Mouse (Mus musculus): Measurements from ENCODE around the gene E030030I06Rik. TPM values are rescaled to one million over a fixed set of nuclear protein-coding genes. Genes with fewer than 3 reads are reported as not detected.
"Not testable (repeated sequence)": the region's sequence is repeated elsewhere in the genome, so short reads cannot be mapped to it uniquely, and the experiment has no call there.

Gene E030030I06Rik
- total RNA-seq, 4 experiments from 2014 or later: 0.57 to 2.1 (median 0.61) TPM; not detected in 1

DNA sequence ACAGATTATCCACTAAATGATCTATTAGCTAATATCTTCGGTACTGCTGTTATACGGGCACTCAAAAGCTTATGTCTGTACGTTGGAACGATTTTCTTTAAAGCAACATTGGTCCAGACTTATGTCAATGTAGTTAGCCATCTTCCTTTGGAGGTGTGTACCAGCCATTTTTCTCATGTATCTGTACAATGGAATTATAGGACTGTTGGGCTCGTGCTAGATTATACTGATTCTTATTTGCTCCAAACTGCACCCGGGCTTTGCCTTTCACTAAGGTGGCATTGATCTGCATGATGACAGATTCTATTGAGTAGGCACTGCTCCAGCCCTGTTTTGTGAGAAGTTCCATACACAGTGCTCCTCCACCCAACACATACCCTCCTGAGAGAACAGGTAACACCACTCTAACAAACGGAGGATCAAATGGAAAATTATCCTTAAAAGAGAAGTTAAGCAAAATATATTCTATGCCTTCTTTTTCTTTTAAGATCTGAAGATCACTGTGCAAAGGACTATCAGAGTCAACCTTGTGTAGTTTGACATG is 4.1 kb upstream of the E030030I06Rik start:
- not testable (repeated sequence) for DNase-seq (ENCODE audit: low spot score in 2 of 2)

DNA sequence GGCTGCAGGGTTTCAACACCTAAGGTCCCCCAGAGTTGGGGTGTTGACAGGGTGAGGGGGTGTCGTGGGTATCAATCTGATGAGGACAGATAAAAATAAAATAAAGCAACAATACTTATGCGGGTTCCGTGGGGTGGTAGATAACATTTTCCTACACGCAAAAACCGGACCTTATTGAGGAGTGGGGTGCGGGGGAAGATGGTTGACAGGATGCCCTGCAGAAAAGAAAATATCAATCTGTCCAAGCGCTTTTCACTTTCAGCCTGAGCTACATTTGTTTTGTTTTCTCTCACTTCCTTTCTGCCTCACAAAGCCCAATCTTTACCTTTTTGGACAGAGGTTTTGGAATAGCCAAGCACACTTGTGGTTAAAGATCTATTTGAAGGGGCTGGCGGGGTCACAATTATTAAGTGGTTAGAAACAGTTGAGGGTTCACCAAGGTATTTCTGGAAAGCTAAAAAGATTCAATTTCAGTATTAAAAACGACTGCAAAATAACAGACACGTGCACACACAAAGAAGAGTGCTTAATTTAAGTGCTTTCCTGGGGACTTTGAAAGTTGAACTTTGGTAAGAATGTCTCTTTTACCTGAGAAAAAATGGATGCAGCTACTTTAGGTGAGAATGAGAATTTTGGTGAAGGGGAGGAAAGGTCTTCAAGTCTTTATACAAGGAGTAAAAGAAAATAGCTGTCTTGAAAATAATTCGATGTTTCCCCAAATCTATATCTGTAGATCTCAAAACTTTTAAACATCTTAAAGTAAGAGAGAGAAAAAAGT is 3.0 kb upstream of the E030030I06Rik start:
- not testable (repeated sequence) for DNase-seq (ENCODE audit: low spot score in 2 of 2)

DNA sequence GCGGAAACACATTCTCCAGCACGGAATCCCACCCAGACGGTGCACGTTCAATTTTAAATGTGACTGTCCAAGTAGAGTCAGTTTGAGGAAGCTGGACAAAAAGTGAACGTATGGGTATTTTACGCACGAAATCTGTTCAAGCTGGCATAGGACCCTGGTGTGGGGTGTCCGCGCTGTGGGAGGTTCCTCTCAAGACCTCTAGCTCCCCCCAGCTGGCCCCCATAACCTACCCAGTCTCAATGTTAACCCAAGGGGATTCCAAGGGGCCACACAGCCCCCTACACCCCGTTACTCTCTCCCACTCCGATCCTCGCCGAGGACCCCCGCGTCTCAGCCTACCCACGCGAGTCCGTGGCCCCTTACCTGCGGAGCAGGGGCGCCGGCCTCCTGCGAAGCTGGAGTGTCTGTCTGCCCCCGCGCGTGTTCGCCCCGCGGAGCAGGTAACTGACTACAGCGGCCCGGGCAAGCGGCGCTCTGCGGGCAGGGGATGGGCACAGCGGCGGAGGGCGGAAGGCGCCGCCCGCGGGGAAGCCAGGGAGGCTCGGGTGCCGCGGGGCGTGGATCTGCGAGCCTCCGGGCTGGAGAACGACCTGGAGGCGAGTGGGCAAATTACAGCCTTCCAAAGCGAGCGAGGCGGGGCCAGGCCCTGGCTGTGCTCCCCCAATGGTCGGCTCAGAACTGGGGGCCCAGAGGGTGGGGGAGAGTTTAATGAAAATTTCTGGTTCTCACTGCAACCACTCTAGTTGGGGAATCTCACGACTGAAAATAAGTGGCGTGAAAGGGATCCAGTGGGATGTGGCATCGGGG is 2.2 kb upstream of the E030030I06Rik start:
- DNase-seq (ENCODE audit: low spot score in 2 of 2): not testable (repeated sequence)

DNA sequence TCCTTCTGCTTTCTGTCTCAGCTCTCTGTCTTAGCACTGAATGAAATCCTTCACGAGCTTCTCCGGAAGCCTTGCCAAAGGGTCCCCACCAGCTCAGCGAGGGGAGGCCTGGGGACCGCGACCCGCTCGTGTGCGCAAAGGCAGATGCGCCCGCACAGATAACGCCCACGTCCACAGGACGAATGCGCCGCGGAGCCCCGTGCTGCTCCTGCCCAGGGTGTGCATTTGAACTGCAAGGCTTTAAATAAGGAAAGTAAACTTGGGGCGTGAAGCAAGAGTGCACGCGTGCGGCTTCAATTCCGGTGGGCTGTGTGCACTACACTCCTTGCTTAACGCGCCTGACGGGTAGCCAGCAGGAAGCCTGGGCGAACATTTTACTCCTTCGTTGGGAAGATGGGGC is 1.5 kb upstream of the E030030I06Rik start:
- no peak for DNase-seq (ENCODE audit: low spot score in 2 of 2)

DNA sequence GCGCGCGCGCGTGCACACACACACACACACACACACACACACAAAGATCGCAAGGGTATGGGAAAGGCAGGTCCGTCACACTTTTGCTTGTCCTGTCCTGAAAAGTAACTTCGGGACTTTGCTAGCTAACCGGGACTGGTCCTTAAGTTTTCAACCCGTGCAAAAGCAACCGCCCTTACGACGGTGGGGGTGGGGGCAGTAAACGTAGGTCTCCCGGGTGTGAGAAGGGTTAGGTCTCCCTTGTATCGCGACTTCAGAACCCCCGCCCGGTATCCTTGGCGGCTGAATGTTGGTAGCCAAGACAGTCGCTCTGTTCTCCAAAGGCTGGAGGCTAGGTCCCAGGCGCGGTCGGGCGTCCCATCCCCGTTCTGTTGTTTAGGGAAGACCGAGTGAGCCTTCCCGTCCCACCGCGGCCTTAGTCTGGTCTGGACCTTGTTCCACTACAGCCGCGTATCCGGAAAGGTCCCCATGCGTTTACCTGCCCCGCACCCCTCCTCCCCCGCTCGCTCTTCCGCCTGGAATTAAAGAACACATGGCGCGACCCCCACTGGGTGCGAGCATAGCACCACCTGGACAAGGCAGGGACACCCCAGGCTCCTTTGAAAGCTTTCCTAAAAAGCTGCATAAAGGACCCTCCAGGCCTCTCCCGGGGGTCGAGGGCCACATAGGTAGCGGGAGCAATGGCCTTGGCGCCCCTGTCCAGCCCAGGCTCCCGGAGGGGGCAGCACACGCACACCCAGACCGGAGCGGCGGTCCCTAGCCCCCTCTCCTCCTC is 808 bp upstream of the E030030I06Rik start:
- no peak for DNase-seq (ENCODE audit: low spot score in 2 of 2)

DNA sequence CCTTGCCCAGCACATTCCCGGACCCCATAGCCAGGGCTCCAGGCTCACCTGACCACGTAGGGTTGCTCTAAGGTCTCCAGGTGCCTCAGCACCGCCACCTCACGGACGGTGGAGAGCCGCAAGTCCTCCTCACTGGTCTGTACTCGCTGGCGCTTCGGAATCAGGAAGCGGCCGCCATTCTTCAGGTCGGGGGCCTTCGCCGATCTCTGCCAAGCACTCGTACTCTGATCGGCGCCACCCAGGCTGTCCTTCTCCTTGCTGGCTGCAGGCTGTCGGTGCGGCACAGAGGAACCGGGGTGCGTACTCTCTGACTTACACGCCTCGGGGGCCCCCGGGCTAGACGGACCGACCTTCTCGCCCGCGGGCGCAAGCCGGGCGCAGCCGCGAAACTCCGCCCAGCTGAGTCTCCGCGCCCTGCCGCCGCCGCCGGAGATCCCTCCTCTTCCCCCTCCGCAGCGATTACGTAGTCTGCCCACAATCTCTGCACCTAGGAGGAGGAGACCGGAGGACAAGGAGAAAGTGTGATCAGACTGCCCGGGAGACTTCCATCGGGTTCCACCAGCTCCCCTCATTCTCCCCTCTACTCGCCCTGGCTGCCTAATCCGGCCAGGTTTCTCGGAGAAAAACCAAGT is 513 bp downstream of the E030030I06Rik start:
- DNase-seq (ENCODE audit: low spot score in 2 of 2): no peak

DNA sequence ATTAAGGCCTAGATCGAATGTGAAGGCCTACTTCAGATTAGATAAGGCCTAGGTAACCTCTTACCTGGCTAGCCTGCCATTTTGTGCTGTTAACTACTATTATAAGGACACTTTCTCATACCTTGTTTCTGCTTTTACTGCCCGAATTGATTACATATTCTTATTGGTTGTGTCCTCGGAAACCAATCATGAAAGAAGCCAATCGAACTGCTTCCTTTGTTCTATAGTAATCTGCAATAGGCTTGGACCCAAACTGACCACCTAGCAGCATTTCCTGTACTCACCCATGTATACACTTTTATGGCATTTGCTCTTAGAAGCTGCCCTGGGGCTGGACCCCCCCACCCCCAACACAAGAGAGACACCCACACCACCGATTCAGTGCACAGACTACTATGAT is 6.1 kb downstream of the E030030I06Rik start:
- DNase-seq (ENCODE audit: low spot score in 2 of 2): no peak

DNA sequence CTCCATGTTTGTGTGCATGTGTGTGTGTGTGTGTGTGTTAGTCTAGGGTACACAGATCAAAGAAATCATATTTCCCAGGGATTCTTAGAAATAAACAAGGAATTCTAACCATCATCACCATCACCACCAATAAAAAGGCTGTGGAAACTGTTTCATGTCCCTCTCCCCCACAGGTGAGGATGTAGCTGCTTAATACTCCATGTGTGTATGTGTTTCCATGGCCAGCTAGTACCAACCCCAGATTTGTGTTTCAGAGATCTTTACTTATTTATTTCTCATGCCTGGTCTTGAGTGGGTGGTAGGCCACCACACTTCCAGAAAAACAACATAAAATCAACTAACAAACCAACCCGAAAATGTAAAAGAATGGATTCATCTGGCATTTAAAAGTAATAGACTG is 6.9 kb downstream of the E030030I06Rik start:
- DNase-seq (ENCODE audit: low spot score in 2 of 2): not testable (repeated sequence)

DNA sequence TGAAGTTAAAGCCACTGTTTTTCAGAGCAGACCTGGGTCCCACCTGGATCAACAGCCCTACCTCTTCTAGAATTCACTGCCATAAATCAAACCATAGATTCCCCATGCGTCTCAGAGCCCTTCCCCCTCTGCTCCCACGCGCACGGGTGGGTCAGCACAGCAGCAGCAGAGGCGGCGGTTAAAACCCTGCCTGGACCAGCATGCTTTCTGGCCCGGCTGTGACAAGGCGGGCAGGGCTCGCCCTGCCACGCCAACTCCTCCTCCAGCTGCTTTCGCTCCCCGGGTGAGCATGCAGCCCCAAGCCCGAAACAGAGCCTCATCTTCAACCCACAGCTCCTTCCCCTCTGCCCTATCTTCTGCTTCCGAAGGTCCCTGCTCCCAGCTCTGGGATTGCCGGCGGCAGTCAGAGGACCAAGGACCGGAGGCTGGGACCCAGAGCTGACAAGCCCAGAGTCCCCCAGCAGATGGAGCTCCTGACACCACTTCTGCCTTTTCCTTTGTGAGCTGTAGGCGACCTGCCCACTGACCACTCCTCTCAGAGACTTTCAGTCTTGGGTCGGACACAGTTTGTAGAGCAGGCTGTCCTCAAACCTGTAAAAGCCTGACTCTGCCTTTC is 8.3 kb downstream of the E030030I06Rik start:
- DNase-seq (ENCODE audit: low spot score in 2 of 2): peak; percentile 34 to 59

DNA sequence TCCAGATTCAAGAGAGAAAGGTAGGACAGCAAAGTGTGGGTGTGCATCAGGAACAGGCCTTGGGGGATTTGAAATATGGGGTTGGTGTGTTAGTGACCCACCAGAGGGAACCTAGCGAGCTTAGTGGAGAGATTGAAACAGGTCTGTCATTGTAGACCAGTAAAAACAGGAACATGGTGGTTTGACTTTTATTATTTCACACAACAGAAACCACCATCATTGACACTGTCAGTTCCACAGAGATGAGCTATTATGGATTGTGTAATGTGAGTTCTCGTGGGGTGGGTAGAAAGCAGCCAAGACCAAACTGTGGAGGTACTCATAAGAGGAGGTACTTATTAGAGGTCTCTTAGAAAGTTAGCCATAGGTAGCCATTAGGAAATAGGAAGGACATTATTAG is 74.5 kb downstream of the E030030I06Rik start:
- no peak for DNase-seq (ENCODE audit: low spot score in 2 of 2)

DNA sequence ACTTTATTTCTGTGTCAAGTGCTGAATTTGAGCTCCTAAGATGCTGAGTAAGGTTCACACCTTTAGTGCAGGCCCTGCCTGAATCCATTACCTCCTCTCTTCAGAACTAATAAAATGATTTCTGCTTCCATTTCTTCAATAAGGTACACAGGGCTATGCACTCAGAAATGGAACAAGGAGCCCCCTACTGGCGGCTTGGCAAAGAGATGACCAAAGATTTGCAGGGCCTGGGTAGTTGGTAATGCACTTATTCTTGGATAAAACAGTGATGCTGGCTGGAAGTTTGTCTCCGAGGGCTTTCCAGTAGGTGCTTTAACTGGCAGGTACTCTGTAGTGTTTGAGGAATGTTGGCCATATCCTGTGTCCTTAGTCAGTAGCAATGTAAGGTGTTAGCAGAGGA is 76.3 kb downstream of the E030030I06Rik start:
- no peak for DNase-seq (ENCODE audit: low spot score in 2 of 2)

DNA sequence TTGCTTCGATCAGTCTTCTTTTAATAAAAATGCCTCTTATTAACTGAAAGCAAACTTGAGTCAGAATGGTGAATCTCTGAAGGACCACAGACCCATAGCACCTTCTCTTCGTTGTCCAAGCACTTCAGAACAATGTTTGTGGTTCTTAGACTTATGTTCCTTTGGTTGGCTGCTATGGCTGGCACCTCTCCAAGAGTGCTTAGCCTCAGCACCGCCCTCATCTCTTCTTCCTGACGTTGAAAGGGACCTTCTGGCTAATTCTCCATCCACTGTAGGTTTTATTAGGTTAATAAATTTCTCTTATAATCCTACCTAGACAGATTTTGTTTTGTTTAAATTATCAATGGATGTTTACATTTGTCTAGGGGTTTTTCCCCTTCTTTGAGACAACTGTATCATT is 78.5 kb downstream of the E030030I06Rik start:
- no peak for DNase-seq (ENCODE audit: low spot score in 2 of 2)

DNA sequence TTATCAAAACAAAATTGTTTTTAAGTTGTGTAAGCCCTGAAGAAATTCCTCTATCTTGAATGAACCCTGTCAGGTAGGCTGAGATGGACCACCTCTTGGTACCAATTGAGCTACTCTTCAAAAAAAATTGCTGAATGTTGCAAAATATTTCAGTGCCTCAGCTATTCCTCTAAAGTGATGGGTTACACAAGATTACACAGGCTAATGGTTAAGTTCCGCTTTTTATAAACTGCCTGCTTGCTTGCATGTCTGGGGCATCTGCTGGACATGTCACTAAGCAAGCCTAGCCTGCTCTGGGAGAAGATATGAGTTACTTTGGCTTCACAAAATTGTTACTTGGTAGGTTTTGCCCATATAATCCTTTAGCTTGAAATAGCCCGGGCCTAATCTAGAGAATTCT is 78.9 kb downstream of the E030030I06Rik start:
- no peak for DNase-seq (ENCODE audit: low spot score in 2 of 2)

DNA sequence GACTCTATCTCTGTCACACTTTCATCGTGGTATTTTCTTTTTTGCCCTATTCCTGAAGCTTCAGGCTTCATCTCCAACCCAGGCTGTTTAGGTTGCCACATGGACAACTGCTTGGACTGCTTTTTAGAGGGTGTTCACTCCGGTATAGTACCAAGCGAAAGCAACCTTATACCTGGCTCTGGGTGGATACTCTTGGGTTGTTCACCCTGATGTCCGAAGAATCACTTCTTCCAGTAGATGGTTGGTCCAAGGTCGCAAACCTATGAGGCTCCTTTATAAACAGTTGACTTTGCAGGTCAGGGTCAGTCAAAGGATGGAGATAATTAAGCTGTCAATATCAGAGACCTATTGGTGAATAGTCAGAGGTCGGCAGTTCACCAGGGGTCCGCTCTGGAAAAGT is 81.1 kb downstream of the E030030I06Rik start, which contains the start of gene 4930444G20Rik:
TSS of gene 4930444G20Rik (minus strand) at position 101 of the 400 bp plus-strand sequence.
- not testable (repeated sequence) for DNase-seq (ENCODE audit: low spot score in 2 of 2)

Other genes with a start within 250 kb of the E030030I06Rik start
- not detected for gene 4930444G20Rik, start 81.2 kb downstream of the E030030I06Rik start, total RNA-seq (2022)
- gene Raet1e, start 9.3 kb upstream of the E030030I06Rik start, total RNA-seq (2022): not detected
- gene H60b, start 9.3 kb upstream of the E030030I06Rik start, total RNA-seq (2022): not detected
- not detected for gene Raet1d, start 211.3 kb upstream of the E030030I06Rik start, total RNA-seq (2022)